Mouse (Mus musculus) heart, adult 2 months (tissue): ENCODE results near the gene Fam84a.

Source experiments
- CTCF ChIP-seq: fragments of 200-600 bp; IDR thresholded peaks from 2 replicates; pipeline ENCODE4 v1.8.1; 2022; ENCODE audit warnings: antibody characterized with exemption, mild to moderate bottlenecking, moderate library complexity
- POLR2A ChIP-seq: fragments of 200-500 bp; IDR thresholded peaks from 2 replicates; pipeline ENCODE4 v1.6.1; 2011; ENCODE audit warnings: mild to moderate bottlenecking, low read depth, low read length, control low read depth; ENCODE audit not compliant: insufficient read depth

GRCm38 (mm10) chr12:14114730-14115129 is 37.1 kb downstream of the Fam84a start:
- TF ChIP-seq CTCF: no peak
- no peak for TF ChIP-seq POLR2A
